Mouse (Mus musculus): ENCODE results near the gene Acod1. TPM values are rescaled to one million over a fixed set of nuclear protein-coding genes. Genes with fewer than 3 reads are reported as not detected.

Acod1 gene
- polyA plus RNA-seq (2015; fragmentation: Nextera tagmentation; extraction: Ambion mirVana), result 0.11 and 0.43 TPM in 2 replicates

DNA sequence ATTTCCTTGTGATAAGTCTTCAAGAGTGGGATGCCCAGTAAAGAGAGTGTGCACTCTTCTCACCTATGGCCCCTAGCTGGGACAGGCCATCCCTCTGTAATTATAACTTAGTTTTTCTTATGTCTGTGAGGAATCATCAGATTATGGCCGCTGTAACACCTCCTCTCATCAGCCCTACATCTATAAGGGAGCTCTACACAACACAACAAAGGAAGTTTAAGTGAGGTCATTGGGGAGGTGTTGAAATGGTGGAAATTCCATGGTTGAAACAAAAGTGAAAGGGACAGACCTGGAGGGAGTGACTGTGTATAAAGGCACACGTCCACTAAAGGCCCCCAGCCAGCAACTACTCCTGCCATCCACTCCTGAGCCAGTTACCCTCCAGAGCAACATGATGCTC is at the start of gene Acod1:
Gene Acod1 (plus strand): TSS at position 301 of the 400 bp plus-strand sequence.
- DNase-seq (ENCODE audit: low spot score) (no peak), ATAC-seq (no peak)
- no peaks in the 10 kb centered on the region for H3K4me1 ChIP-seq (ENCODE audit: insufficient read depth, low read depth, low read length)
- H3K9ac ChIP-seq (replicated peaks; ENCODE audit: low read depth), result no peak within 1 kb of the TSS
- no peak within 1 kb of the TSS for H3K27ac ChIP-seq (ENCODE audit: low read length)
- H3K27me3 ChIP-seq (replicated peaks; ENCODE audit: insufficient read depth, low read length), result no peaks in the 10 kb centered on the region
- no peaks in the 10 kb centered on the region for H3K9me3 ChIP-seq (ENCODE audit: low read length)
- no peak within 1 kb of the TSS for H3K4me2 ChIP-seq (replicated peaks; ENCODE audit: low read depth, low read length)
- TF ChIP-seq CTCF (IDR thresholded peaks at IDR 0.05) (no peak), EP300 (IDR thresholded peaks at IDR 0.05) (no peak)
- H3K4me3 ChIP-seq (ENCODE audit: low read depth, low read length), result no peak within 1 kb of the TSS
- WGBS, result 67% methylated on average over 2 of the region's 2 CpGs
- no peaks in the 10 kb centered on the region for H3K36me3 ChIP-seq (ENCODE audit: insufficient read depth, low read length)

DNA sequence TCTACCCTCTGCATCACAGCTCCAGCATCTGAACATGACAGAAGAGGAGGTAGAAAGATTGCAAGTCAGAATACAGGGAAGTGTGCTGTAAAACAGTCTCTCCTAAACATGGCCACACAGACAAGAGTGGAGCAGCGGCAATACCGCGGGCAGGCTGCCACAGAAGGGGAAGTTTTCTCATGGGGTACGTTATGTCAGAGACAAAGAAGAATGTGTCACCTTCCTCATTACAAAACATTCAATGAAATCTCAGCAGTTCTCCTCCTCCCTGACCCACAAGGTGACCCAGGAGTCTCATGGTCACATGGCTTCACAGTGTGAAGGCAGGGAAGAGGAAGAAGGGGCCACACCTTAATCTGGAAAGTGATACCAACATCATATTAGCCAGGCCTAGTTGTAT is 39.0 kb upstream of the Acod1 start:
- no peak overlapping the region for H3K9ac ChIP-seq (replicated peaks; ENCODE audit: low read depth)
- H3K27me3 ChIP-seq (replicated peaks; ENCODE audit: insufficient read depth, low read length), result no peaks in the 10 kb centered on the region
- TF ChIP-seq CTCF (IDR thresholded peaks at IDR 0.05), result no peak
- whole genome bisulfite sequencing, result 76% methylated on average over 4 of the region's 4 CpGs
- H3K4me2 ChIP-seq (replicated peaks; ENCODE audit: low read depth, low read length), result no peak overlapping the region
- no peaks in the 10 kb centered on the region for H3K36me3 ChIP-seq (ENCODE audit: insufficient read depth, low read length)
- no peaks in the 10 kb centered on the region for H3K4me1 ChIP-seq (ENCODE audit: insufficient read depth, low read depth, low read length)
- H3K9me3 ChIP-seq (ENCODE audit: low read length), result no peaks in the 10 kb centered on the region
- no peak overlapping the region for H3K4me3 ChIP-seq (ENCODE audit: low read depth, low read length)
- ATAC-seq, result peak; percentile 34
- no peak overlapping the region for H3K27ac ChIP-seq (ENCODE audit: low read length)
- DNase-seq (ENCODE audit: low spot score), result peak; percentile 40

- Histone ChIP-seq H3K27ac (ENCODE audit: low read length) (no peak overlapping the region), H3K9me3 (ENCODE audit: low read length) (no peaks in the 10 kb centered on the region), H3K9ac (replicated peaks; ENCODE audit: low read depth) (no peak overlapping the region), H3K4me1 (ENCODE audit: insufficient read depth, low read depth, low read length) (no peaks in the 10 kb centered on the region), H3K4me2 (replicated peaks; ENCODE audit: low read depth, low read length) (no peak overlapping the region), H3K36me3 (ENCODE audit: insufficient read depth, low read length) (no peaks in the 10 kb centered on the region), H3K4me3 (ENCODE audit: low read depth, low read length) (no peak overlapping the region), H3K27me3 (replicated peaks; ENCODE audit: insufficient read depth, low read length) (no peaks in the 10 kb centered on the region)
- DNase-seq (ENCODE audit: low spot score), result peak; percentile 70
- TF ChIP-seq EP300 (IDR thresholded peaks at IDR 0.05) (no peak), CTCF (IDR thresholded peaks at IDR 0.05) (peak; percentile 78)
- 19% methylated on average over 5 of the region's 5 CpGs for WGBS
- ATAC-seq, result 0 out of 2 replicates have a peak, but pooled peaks have one; percentile 25
Measured at GRCm38 (mm10) chr14:103011782-103012181, 35.0 kb upstream of the Acod1 start.

DNA sequence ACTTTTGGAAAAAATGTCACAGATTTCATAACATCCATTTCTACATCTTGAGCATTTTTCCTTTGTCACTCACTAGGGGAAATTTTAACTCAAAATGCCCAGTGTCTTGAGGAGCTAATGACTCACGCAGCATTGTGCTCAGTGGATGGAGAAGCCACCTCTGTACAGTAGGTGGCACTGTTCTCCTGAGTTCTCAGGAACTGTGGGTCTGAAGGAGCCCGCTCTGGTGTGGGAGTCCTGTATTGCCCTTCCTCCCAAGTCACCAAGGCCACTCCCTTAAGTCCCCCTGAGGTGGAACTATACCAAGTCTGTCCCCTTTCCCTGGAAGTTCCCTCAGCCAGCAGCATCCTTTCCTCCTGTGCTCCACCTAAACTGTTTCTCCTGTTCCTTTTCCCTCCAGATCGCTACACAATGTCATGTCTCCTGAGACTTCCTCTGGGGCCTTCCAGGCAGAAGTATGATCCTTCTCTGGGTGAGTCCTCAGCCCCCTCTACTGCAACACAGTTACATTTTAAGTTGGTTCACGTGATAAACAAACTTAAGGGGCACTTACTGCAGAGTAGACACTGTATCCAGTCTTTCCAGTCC is 34.1 kb upstream of the Acod1 start:
- H3K9me3 ChIP-seq (ENCODE audit: low read length), result no peaks in the 10 kb centered on the region
- no peak overlapping the region for H3K27ac ChIP-seq (ENCODE audit: low read length)
- H3K4me3 ChIP-seq (ENCODE audit: low read depth, low read length), result no peak overlapping the region
- H3K27me3 ChIP-seq (replicated peaks; ENCODE audit: insufficient read depth, low read length), result no peaks in the 10 kb centered on the region
- 17% methylated on average over 4 of the region's 4 CpGs for WGBS
- ATAC-seq (peak; percentile 93), DNase-seq (ENCODE audit: low spot score) (peak; percentile 93)
- TF ChIP-seq CTCF (IDR thresholded peaks at IDR 0.05) (peak; percentile 91), EP300 (IDR thresholded peaks at IDR 0.05) (no peak)
- no peak overlapping the region for H3K4me2 ChIP-seq (replicated peaks; ENCODE audit: low read depth, low read length)
- H3K36me3 ChIP-seq (ENCODE audit: insufficient read depth, low read length), result no peaks in the 10 kb centered on the region
- no peaks in the 10 kb centered on the region for H3K4me1 ChIP-seq (ENCODE audit: insufficient read depth, low read depth, low read length)
- H3K9ac ChIP-seq (replicated peaks; ENCODE audit: low read depth), result no peak overlapping the region

DNA sequence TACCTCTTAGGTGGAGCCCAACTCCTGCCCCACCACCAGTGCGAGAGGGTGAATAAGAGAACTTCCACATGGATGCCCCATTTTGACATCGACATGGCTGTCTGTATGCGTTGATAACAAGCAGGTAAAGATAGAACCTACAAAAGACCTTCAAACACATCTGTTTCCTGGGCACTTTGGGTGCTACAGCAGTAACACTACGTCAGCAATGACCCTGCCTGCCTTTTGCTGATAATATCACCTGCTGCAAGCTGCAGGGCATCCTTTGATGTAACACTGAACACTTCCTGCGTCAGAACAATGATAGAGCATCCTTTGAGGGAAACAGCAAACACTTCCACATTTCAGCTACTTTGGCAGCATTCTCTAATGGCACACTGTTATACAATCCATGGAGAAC is 29.8 kb upstream of the Acod1 start:
- WGBS, result 42% methylated on average over 5 of the region's 5 CpGs
- no peaks in the 10 kb centered on the region for H3K9me3 ChIP-seq (ENCODE audit: low read length)
- DNase-seq (ENCODE audit: low spot score) (no peak), ATAC-seq (no peak)
- no peak overlapping the region for H3K9ac ChIP-seq (replicated peaks; ENCODE audit: low read depth)
- H3K4me3 ChIP-seq (ENCODE audit: low read depth, low read length), result no peak overlapping the region
- no peak overlapping the region for H3K27ac ChIP-seq (ENCODE audit: low read length)
- no peaks in the 10 kb centered on the region for H3K27me3 ChIP-seq (replicated peaks; ENCODE audit: insufficient read depth, low read length)
- no peaks in the 10 kb centered on the region for H3K36me3 ChIP-seq (ENCODE audit: insufficient read depth, low read length)
- TF ChIP-seq EP300 (IDR thresholded peaks at IDR 0.05), result no peak
- no peak for TF ChIP-seq CTCF (IDR thresholded peaks at IDR 0.05)
- H3K4me1 ChIP-seq (ENCODE audit: insufficient read depth, low read depth, low read length), result no peaks in the 10 kb centered on the region
- no peak overlapping the region for H3K4me2 ChIP-seq (replicated peaks; ENCODE audit: low read depth, low read length)

- WGBS, result 23% methylated on average over 2 of the region's 2 CpGs
- Histone ChIP-seq H3K4me3 (ENCODE audit: low read depth, low read length) (no peak overlapping the region), H3K36me3 (ENCODE audit: insufficient read depth, low read length) (no peaks in the 10 kb centered on the region), H3K9me3 (ENCODE audit: low read length) (no peaks in the 10 kb centered on the region), H3K4me1 (ENCODE audit: insufficient read depth, low read depth, low read length) (no peaks in the 10 kb centered on the region), H3K4me2 (replicated peaks; ENCODE audit: low read depth, low read length) (no peak overlapping the region), H3K27ac (ENCODE audit: low read length) (no peak overlapping the region), H3K27me3 (replicated peaks; ENCODE audit: insufficient read depth, low read length) (no peaks in the 10 kb centered on the region), H3K9ac (replicated peaks; ENCODE audit: low read depth) (no peak overlapping the region)
- DNase-seq (ENCODE audit: low spot score), result peak; percentile 8
- TF ChIP-seq EP300 (IDR thresholded peaks at IDR 0.05), result no peak
- TF ChIP-seq CTCF (IDR thresholded peaks at IDR 0.05), result no peak
- no peak for ATAC-seq
Measured at GRCm38 (mm10) chr14:103020046-103020445, 26.7 kb upstream of the Acod1 start.

DNA sequence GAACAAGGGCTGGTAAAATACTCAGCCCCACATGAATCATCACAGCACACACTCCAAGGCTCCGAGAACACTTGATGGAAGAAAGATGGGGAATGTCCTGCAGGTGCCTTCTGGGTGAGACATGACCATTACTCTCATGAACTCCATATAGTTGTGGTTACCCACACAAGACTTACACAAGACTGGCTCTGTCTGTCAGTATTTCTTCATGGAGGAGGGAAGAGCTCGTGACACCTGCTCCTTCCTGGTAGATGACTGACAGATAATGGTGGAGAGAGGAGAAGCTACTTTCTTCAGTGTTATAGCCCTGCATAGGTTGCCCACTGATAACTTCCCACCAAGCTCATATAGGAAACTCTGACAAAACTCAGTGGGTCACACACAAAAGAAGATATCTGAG is 17.6 kb upstream of the Acod1 start:
- no peak for DNase-seq (ENCODE audit: low spot score)
- TF ChIP-seq EP300 (IDR thresholded peaks at IDR 0.05) (no peak), CTCF (IDR thresholded peaks at IDR 0.05) (no peak)
- H3K27me3 ChIP-seq (replicated peaks; ENCODE audit: insufficient read depth, low read length), result no peaks in the 10 kb centered on the region
- no peaks in the 10 kb centered on the region for H3K4me1 ChIP-seq (ENCODE audit: insufficient read depth, low read depth, low read length)
- ATAC-seq, result no peak
- H3K4me3 ChIP-seq (ENCODE audit: low read depth, low read length), result no peak overlapping the region
- no peak overlapping the region for H3K9ac ChIP-seq (replicated peaks; ENCODE audit: low read depth)
- no peaks in the 10 kb centered on the region for H3K9me3 ChIP-seq (ENCODE audit: low read length)
- no peak overlapping the region for H3K27ac ChIP-seq (ENCODE audit: low read length)
- H3K36me3 ChIP-seq (ENCODE audit: insufficient read depth, low read length), result no peaks in the 10 kb centered on the region
- H3K4me2 ChIP-seq (replicated peaks; ENCODE audit: low read depth, low read length), result no peak overlapping the region
- WGBS, result 68% methylated on average over 2 of the region's 2 CpGs
